Mouse (Mus musculus): ENCODE measurements at regions not wholly inside any gene's neighbourhood (a gene's known extent, or its start where the extent isn't known, plus 50 kb on each side); places are given as distances from the start of the nearest gene placed in this dataset.

DNA sequence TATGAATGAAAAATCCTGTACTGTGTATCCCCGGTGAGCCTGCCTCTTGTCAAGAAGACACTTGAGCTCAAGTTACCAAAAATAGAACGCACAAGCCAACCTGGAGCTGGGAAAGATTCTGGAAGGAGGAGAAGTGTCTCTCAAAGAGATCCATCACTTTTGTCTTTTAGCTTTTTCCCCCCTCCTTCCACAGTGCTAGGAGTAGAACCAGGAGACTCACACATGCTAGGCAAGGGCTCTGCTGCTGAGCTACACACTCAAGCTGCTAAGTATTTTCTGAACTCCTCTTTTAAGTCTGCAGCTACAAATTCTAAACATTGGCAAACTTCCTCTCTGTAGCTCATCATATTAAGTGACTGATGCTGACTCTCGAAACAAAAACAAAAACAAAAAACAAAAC is 176.2 kb upstream of the Atp5g3 start:
- TF ChIP-seq CTCF (conservative IDR thresholded peaks at IDR 0.05; ENCODE audit: insufficient read depth, insufficient read length, low read depth, low read length) = no peak
- TF ChIP-seq POLR2A (IDR thresholded peaks at IDR 0.05; ENCODE audit: low read depth, low read length) = no peak

Measured in kidney, adult 2 months (tissue).